Mouse (Mus musculus) ES-Bruce4 (cell line): Measurements from ENCODE around the gene Tenm4. TPM values are rescaled to one million over a fixed set of nuclear protein-coding genes. Genes with fewer than 3 reads are reported as not detected.

Source experiments
- H3K27ac ChIP-seq: 2 replicates; pipeline ENCODE4 v1.5.1; 2012; ENCODE audit warnings: low read length, inconsistent platforms; ENCODE audit not compliant: insufficient read depth
- H3K27me3 ChIP-seq: 2 replicates; pipeline ENCODE4 v1.6.1; 2012; ENCODE audit warnings: mild to moderate bottlenecking, low read length, inconsistent platforms; ENCODE audit not compliant: control insufficient read depth, poor library complexity, insufficient read depth, severe bottlenecking
- H3K36me3 ChIP-seq: 2 replicates; pipeline ENCODE4 v1.6.1; 2012; ENCODE audit warnings: inconsistent platforms, mild to moderate bottlenecking, low read length, moderate library complexity; ENCODE audit not compliant: control insufficient read depth, poor library complexity, insufficient read depth, severe bottlenecking
- H3K4me1 ChIP-seq: one replicate; pipeline ENCODE4 v1.8.1; 2011; ENCODE audit warnings: low read length; ENCODE audit not compliant: control insufficient read depth, insufficient read depth
- H3K4me3 ChIP-seq: 2 replicates; pipeline ENCODE4 v1.5.1; 2011; ENCODE audit warnings: low read depth, mild to moderate bottlenecking, low read length
- H3K9ac ChIP-seq: 2 replicates; pipeline ENCODE4 v1.6.1; 2012; ENCODE audit warnings: low read depth, mild to moderate bottlenecking, inconsistent platforms; ENCODE audit not compliant: poor library complexity, severe bottlenecking
- H3K9me3 ChIP-seq: replicated peaks from 2 replicates; pipeline ENCODE4 v1.6.1; 2012; ENCODE audit warnings: mild to moderate bottlenecking, low read length, inconsistent platforms; ENCODE audit not compliant: control insufficient read depth, poor library complexity, insufficient read depth, severe bottlenecking
- CTCF ChIP-seq: IDR thresholded peaks from one replicate; pipeline ENCODE4 v1.8.1; 2011; ENCODE audit warnings: low read depth, low read length
- EP300 ChIP-seq: IDR thresholded peaks from 2 replicates; pipeline ENCODE4 v1.6.1; 2011; ENCODE audit warnings: low read depth, low read length; ENCODE audit not compliant: insufficient read depth
- POLR2A ChIP-seq: IDR thresholded peaks from one replicate; pipeline ENCODE4 v1.8.1; 2011; ENCODE audit warnings: low read length; ENCODE audit not compliant: insufficient read depth
- polyA plus RNA-seq: library from polyadenylated mRNA; stranded (reverse); fragments of >200 nt; gene quantifications from 2 replicates; pipeline ENCODE4 v1.2.4, GENCODE M21; 2011; ENCODE audit warnings: low read depth; ENCODE audit not compliant: missing spikeins, insufficient read depth, insufficient read length

Gene Tenm4
- polyA plus RNA-seq, 1 experiment = 4.8 TPM

- no peak for TF ChIP-seq CTCF
- no peak for TF ChIP-seq EP300
- TF ChIP-seq POLR2A = no peak
- H3K4me1 ChIP-seq = no peaks in the 10 kb centered on the region
- H3K36me3 ChIP-seq = no peaks in the 10 kb centered on the region
- no peak overlapping the region for H3K27ac ChIP-seq
- H3K9me3 ChIP-seq = no peaks in the 10 kb centered on the region
- H3K4me3 ChIP-seq = no peak overlapping the region
- no peak overlapping the region for H3K9ac ChIP-seq
- no peaks in the 10 kb centered on the region for H3K27me3 ChIP-seq
Measured at GRCm38 (mm10) chr7:96701097-96701845, 530.2 kb downstream of the Tenm4 start.

- H3K27ac ChIP-seq = no peak overlapping the region
- no peak overlapping the region for H3K9ac ChIP-seq
- no peak overlapping the region for H3K4me3 ChIP-seq
- H3K27me3 ChIP-seq = no peaks in the 10 kb centered on the region
- TF ChIP-seq EP300 (no peak), POLR2A (no peak), CTCF (no peak)
- H3K4me1 ChIP-seq = no peaks in the 10 kb centered on the region
- H3K9me3 ChIP-seq = no peaks in the 10 kb centered on the region
- no peaks in the 10 kb centered on the region for H3K36me3 ChIP-seq
Measured at GRCm38 (mm10) chr7:96703958-96704357, 532.9 kb downstream of the Tenm4 start.

GRCm38 (mm10) chr7:96705307-96706129, 534.5 kb downstream of the Tenm4 start:
- Histone ChIP-seq H3K36me3 (no peaks in the 10 kb centered on the region), H3K27ac (no peak overlapping the region), H3K9ac (no peak overlapping the region), H3K27me3 (no peaks in the 10 kb centered on the region), H3K4me3 (no peak overlapping the region), H3K9me3 (no peaks in the 10 kb centered on the region), H3K4me1 (no peaks in the 10 kb centered on the region)
- no peak for TF ChIP-seq EP300
- no peak for TF ChIP-seq CTCF
- no peak for TF ChIP-seq POLR2A

DNA sequence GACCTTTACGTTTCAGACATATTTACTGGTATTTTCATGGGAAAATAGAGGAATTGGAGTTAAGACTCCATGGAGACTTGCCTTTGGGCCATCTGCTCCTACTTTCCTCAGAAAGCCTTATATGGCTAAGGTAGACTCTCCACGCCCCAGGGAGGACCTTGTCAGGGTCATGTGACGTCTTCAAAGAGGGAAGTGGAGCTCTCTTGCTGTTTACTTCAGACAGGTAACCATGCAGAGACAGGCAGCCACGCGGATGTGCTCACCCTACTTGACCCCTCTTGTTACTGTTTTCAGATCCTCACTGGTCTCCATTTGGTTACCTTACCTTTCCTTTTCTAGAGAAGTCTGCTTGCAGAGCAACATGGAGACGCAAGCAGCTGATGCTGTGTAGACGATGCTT, 535.5 kb downstream of the Tenm4 start:
- no peaks in the 10 kb centered on the region for H3K4me1 ChIP-seq
- H3K9me3 ChIP-seq = no peaks in the 10 kb centered on the region
- no peak overlapping the region for H3K4me3 ChIP-seq
- no peaks in the 10 kb centered on the region for H3K36me3 ChIP-seq
- no peak overlapping the region for H3K9ac ChIP-seq
- no peak overlapping the region for H3K27ac ChIP-seq
- TF ChIP-seq CTCF (no peak), EP300 (no peak), POLR2A (no peak)
- no peaks in the 10 kb centered on the region for H3K27me3 ChIP-seq

DNA sequence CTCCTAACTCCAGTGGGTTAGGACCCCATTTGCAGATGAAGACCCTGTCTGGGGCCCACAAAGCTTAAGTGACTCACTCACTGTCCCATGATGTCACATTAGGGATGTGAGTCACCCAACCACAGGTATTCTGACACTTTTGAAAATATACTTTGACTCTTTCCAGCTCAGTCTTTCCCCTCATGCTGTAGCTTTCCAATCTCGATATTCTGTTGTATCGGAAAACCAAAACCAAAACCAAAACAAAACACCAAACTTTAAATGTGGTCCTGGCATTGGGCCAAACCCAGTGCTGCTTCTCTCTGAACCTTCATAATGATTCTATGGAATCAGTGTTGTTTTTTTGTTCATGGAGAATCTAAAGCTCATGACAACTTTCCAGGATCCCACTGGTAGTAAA, 536.1 kb downstream of the Tenm4 start:
- no peaks in the 10 kb centered on the region for H3K9me3 ChIP-seq
- TF ChIP-seq CTCF = no peak
- TF ChIP-seq POLR2A = no peak
- H3K4me1 ChIP-seq = no peaks in the 10 kb centered on the region
- H3K36me3 ChIP-seq = no peaks in the 10 kb centered on the region
- no peak overlapping the region for H3K27ac ChIP-seq
- no peaks in the 10 kb centered on the region for H3K27me3 ChIP-seq
- H3K9ac ChIP-seq = no peak overlapping the region
- H3K4me3 ChIP-seq = no peak overlapping the region

- no peaks in the 10 kb centered on the region for H3K4me1 ChIP-seq
- no peaks in the 10 kb centered on the region for H3K27me3 ChIP-seq
- H3K9ac ChIP-seq = no peak overlapping the region
- no peaks in the 10 kb centered on the region for H3K9me3 ChIP-seq
- no peak overlapping the region for H3K27ac ChIP-seq
- H3K36me3 ChIP-seq = no peaks in the 10 kb centered on the region
- no peak for TF ChIP-seq POLR2A
- no peak for TF ChIP-seq CTCF
- no peak for TF ChIP-seq EP300
- no peak overlapping the region for H3K4me3 ChIP-seq
Measured at GRCm38 (mm10) chr7:96708071-96708470, 537.0 kb downstream of the Tenm4 start.
